Comparison of ENCODE assay signal across 8 mouse cellular contexts in the genomic region with DNA sequence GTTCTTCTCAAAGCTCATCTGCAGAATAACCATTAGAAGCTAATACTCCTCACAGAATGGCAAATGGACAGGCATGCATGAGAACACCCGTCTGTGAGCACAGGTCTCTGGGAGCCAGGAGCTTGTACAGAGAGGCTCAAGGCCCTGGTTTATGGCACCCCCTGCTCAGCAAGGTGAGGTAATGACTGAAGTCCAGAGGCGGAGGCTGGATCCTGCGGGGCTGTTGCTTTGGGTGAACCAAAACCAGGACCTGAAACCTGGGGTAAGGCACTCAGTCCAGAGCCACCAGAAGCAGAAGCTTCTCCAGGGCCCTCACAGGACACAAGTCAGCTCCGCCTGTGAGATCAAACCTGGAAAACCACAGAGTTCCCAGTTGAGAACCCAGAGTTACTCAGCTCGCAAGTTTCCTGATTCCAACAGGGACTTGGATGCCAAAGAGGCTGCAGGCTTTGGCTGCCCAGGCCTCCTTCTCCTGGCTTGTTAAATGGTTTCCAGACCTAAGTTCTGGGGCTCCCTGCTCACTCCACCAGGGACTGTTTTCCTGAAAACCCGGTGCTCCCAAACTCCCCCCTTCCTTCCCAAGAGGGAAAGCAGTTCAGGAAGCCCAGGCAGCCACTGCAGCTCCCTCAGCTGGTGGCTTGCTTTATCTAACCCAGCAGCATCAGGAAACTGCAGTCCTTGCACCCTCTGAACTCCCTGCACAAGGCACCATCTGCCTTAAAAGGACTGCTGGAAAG. TPM values are rescaled to one million over a fixed set of nuclear protein-coding genes. Genes with fewer than 3 reads are reported as not detected.
DNase-seq lines count a peak whose midpoint lies in the region; ATAC-seq and TF ChIP-seq lines count a peak whose summit lies in the region.

No protein-coding gene starts in this region.

- 83% methylated on average over 6 of the region's 6 CpGs for WGBS in midbrain, embryonic 12.5 days
- WGBS in midbrain, embryonic 11.5 days = 86% methylated on average over 6 of the region's 6 CpGs
- 50% methylated on average over 6 of the region's 6 CpGs for WGBS in kidney, postnatal 0 days
- 63% methylated on average over 6 of the region's 6 CpGs for WGBS in stomach, embryonic 15.5 days

- peaks cover 6% of the 10 kb centered on the region; the same call in 1 of the 2 replicates for H3K36me3 ChIP-seq in midbrain, embryonic 12.5 days
- H3K36me3 ChIP-seq in midbrain, embryonic 11.5 days (ENCODE audit: control insufficient read depth, insufficient read depth, low read length) = 0 out of 2 replicates have a peak, but pooled peaks cover 3% of the 10 kb centered on the region
- H3K36me3 ChIP-seq in kidney, postnatal 0 days (ENCODE audit: insufficient read depth, low read length) = peaks cover 25% of the 10 kb centered on the region
- peaks cover 26% of the 10 kb centered on the region for H3K36me3 ChIP-seq in stomach, embryonic 15.5 days

- TF ChIP-seq CTCF in kidney, postnatal 0 days (IDR thresholded peaks at IDR 0.05; ENCODE audit: low read depth) = peak; percentile 58; the same call in 1 of the 2 replicates

- no peak overlapping the region for H3K4me3 ChIP-seq in midbrain, embryonic 12.5 days
- no peak overlapping the region for H3K4me3 ChIP-seq in midbrain, embryonic 11.5 days (ENCODE audit: low read depth, low read length)
- no peak overlapping the region for H3K4me3 ChIP-seq in kidney, postnatal 0 days (replicated peaks; ENCODE audit: low read depth, low read length)
- no peak overlapping the region for H3K4me3 ChIP-seq in stomach, embryonic 15.5 days (replicated peaks)

- no peak for ATAC-seq in midbrain, embryonic 12.5 days (ENCODE audit: low FRiP score, low read depth)
- ATAC-seq in midbrain, embryonic 11.5 days (ENCODE audit: low FRiP score) = no peak
- no peak for ATAC-seq in kidney, postnatal 0 days (replicated peaks; ENCODE audit: low FRiP score, low read depth)
- no peak for ATAC-seq in stomach, embryonic 15.5 days (ENCODE audit: insufficient read depth, low FRiP score, low read depth)

- H3K9ac ChIP-seq in midbrain, embryonic 12.5 days (replicated peaks) = no peak overlapping the region
- H3K9ac ChIP-seq in midbrain, embryonic 11.5 days (ENCODE audit: low read length) = no peak overlapping the region
- peak overlapping the region; percentile 18; the same call in 1 of the 2 replicates for H3K9ac ChIP-seq in kidney, postnatal 0 days (ENCODE audit: low read depth, low read length)
- H3K9ac ChIP-seq in stomach, embryonic 15.5 days = no peak overlapping the region

- H3K9me3 ChIP-seq in midbrain, embryonic 12.5 days = no peaks in the 10 kb centered on the region
- H3K9me3 ChIP-seq in midbrain, embryonic 11.5 days (ENCODE audit: control insufficient read depth, low read length) = no peaks in the 10 kb centered on the region
- no peaks in the 10 kb centered on the region for H3K9me3 ChIP-seq in kidney, postnatal 0 days (replicated peaks; ENCODE audit: low read length)
- no peaks in the 10 kb centered on the region for H3K9me3 ChIP-seq in stomach, embryonic 15.5 days

- peaks cover 20% of the 10 kb centered on the region for H3K4me1 ChIP-seq in midbrain, embryonic 12.5 days
- H3K4me1 ChIP-seq in midbrain, embryonic 11.5 days (ENCODE audit: control insufficient read depth, insufficient read depth, low read length) = peaks cover 6% of the 10 kb centered on the region
- peaks cover 58% of the 10 kb centered on the region for H3K4me1 ChIP-seq in kidney, postnatal 0 days (replicated peaks; ENCODE audit: insufficient read depth, low read length)
- H3K4me1 ChIP-seq in stomach, embryonic 15.5 days = peaks cover 59% of the 10 kb centered on the region

- peak; percentile 38 for DNase-seq in adrenal gland, adult 2 months
- DNase-seq in adrenal gland, postnatal 25 days = no peak
- no peak for DNase-seq in midbrain, embryonic 11.5 days (ENCODE audit: low spot score, missing footprints)
- DNase-seq in kidney, postnatal 0 days (ENCODE audit: low spot score) = peak; percentile 68
- DNase-seq in left cerebral cortex, adult 9 months (ENCODE audit: low spot score in 2 of 2) = no peak
- no peak for DNase-seq in embryo, embryonic 9.5 days (ENCODE audit: extremely low spot score)

- H3K27ac ChIP-seq in midbrain, embryonic 12.5 days (replicated peaks) = 0 out of 2 replicates have a peak overlapping the region, but pooled peaks have one; percentile 20
- no peak overlapping the region for H3K27ac ChIP-seq in midbrain, embryonic 11.5 days (ENCODE audit: low read depth, low read length)
- peak overlapping the region; percentile 55 for H3K27ac ChIP-seq in kidney, postnatal 0 days
- peak overlapping the region; percentile 74 for H3K27ac ChIP-seq in stomach, embryonic 15.5 days

- no peak overlapping the region for H3K4me2 ChIP-seq in midbrain, embryonic 12.5 days (replicated peaks)
- no peak overlapping the region for H3K4me2 ChIP-seq in midbrain, embryonic 11.5 days
- no peak overlapping the region for H3K4me2 ChIP-seq in kidney, postnatal 0 days (ENCODE audit: low read length)
- no peak overlapping the region for H3K4me2 ChIP-seq in stomach, embryonic 15.5 days

- H3K27me3 ChIP-seq in midbrain, embryonic 12.5 days = no peaks in the 10 kb centered on the region
- H3K27me3 ChIP-seq in midbrain, embryonic 11.5 days (ENCODE audit: control insufficient read depth, insufficient read depth, low read length) = no peaks in the 10 kb centered on the region
- H3K27me3 ChIP-seq in kidney, postnatal 0 days (ENCODE audit: insufficient read depth, low read length) = no peaks in the 10 kb centered on the region
- H3K27me3 ChIP-seq in stomach, embryonic 15.5 days (replicated peaks) = no peaks in the 10 kb centered on the region

RNA-seq across cellular contexts. Expression of gene Myh9, which starts 28.2 kb away (rescaled TPM):
- total RNA-seq in adrenal gland, adult 2 months (2021) = 100 to 1,000 TPM; 280 to 306 TPM
- 45.4 and 51.9 TPM in 2 replicates for polyA plus RNA-seq in adrenal gland, adult 2 months (2012; rRNA removed)
- total RNA-seq in adrenal gland, postnatal 25 days (2021) = 325 and 352 TPM in 2 replicates
- 24.9 and 29.1 TPM in 2 replicates for polyA plus RNA-seq in midbrain, embryonic 12.5 days (2016; fragmentation: Nextera tagmentation; extraction: Ambion mirVana)
- 16.4 and 19.6 TPM in 2 replicates for polyA plus RNA-seq in midbrain, embryonic 11.5 days (2014; fragmentation: Nextera tagmentation; extraction: Ambion mirVana)
- 52.9 and 57.2 TPM in 2 replicates for polyA plus RNA-seq in kidney, postnatal 0 days (2015; fragmentation: Nextera tagmentation; extraction: Ambion mirVana)
- polyA plus RNA-seq in stomach, embryonic 15.5 days (2015; fragmentation: Nextera tagmentation; extraction: Ambion mirVana) = 57.0 TPM in 2 replicates

RNA-seq across cellular contexts. Expression of gene Apol8, which starts 57.0 kb away (rescaled TPM):
- total RNA-seq in adrenal gland, adult 2 months (2021) = not detected
- not detected in 2 replicates for polyA plus RNA-seq in adrenal gland, adult 2 months (2012; rRNA removed)
- not detected in 2 replicates for total RNA-seq in adrenal gland, postnatal 25 days (2021)
- 0.22 and 0.40 TPM in 2 replicates for polyA plus RNA-seq in midbrain, embryonic 12.5 days (2016; fragmentation: Nextera tagmentation; extraction: Ambion mirVana)
- polyA plus RNA-seq in midbrain, embryonic 11.5 days (2014; fragmentation: Nextera tagmentation; extraction: Ambion mirVana) = 0.11 and 0.34 TPM in 2 replicates
- not detected in 2 replicates for polyA plus RNA-seq in kidney, postnatal 0 days (2015; fragmentation: Nextera tagmentation; extraction: Ambion mirVana)
- polyA plus RNA-seq in stomach, embryonic 15.5 days (2015; fragmentation: Nextera tagmentation; extraction: Ambion mirVana) = 0.75 and 1.7 TPM in 2 replicates

Comparison
In these comparisons a context has a peak if more than half of its experiments do, and no peak if none do; other contexts are left out.
1. DNase-seq: peak in adrenal gland, adult 2 months (single experiment) and kidney, postnatal 0 days (single experiment); none in adrenal gland, postnatal 25 days (single experiment), midbrain, embryonic 11.5 days (single experiment), left cerebral cortex, adult 9 months (0 of 2) and embryo, embryonic 9.5 days (single experiment).